Mouse (Mus musculus): ENCODE results near the gene Olfr1105.

The Olfr1105 gene

DNA sequence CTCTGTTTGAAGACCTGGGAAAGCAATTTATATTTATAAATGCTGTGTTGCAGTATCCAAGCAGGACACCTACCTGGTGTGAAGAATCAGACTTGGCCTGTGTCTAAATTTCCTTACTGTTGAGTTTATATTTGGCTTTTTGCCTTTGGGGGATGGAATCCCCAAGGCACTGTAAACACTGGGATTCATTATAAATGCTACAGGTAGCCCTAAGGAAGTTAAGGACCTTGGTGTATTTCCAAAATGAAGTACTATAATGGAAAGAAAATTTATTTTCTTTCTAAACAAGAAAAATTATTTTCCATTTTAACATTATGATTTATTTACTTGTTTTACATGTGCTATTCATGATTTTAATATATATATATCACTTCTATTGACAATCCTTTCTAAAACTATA, at the start of gene Olfr1105:
Gene Olfr1105 (minus strand): TSS at position 101 of the 400 bp plus-strand sequence.
- DNase-seq (ENCODE audit: low read depth), result no peak

DNA sequence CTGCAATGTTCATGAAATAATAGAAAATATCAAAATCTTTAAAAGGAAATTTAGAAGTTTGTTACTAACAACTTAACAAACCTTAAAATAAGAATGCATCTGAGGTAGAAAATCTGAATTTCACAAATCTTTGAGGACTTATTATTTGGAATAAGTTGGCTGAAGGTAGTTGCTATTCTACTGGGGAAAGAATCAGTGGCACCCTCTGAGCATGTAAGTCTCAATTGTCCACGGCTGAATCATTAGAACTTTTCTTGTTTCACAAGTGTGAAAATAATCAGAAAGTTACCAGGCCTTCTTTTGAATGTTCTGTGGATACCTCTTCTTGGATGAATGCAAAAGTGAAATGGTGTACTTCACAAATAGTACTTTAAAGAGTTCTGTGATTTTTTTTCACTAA, 39.4 kb upstream of the Olfr1105 start, which contains the start of gene Olfr1107:
Gene Olfr1107 (minus strand): TSS at position 101 of the 400 bp plus-strand sequence.
- no peak for DNase-seq (ENCODE audit: low read depth)

DNA sequence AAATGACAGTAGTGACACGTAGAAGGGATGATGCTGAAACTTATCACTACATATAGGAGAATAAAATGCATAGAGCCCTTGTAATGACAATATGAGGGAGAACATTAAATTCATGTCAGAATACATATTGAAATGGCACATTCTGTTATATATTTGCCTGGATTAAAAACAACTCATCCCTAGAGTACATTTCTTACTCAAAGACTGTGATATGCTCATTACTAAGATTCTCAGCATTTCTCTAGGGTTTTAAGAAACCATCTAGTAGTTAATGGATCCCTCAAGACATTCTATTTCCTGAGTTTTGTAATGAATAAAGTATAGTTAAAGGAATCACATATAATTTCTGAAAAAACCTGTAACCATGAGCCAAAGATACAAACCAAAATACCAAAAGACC, 15.8 kb upstream of the Olfr1105 start, which contains the start of gene Olfr1106:
Gene Olfr1106 (minus strand): TSS at position 101 of the 400 bp plus-strand sequence.
- no peak for DNase-seq (ENCODE audit: low read depth)

DNA sequence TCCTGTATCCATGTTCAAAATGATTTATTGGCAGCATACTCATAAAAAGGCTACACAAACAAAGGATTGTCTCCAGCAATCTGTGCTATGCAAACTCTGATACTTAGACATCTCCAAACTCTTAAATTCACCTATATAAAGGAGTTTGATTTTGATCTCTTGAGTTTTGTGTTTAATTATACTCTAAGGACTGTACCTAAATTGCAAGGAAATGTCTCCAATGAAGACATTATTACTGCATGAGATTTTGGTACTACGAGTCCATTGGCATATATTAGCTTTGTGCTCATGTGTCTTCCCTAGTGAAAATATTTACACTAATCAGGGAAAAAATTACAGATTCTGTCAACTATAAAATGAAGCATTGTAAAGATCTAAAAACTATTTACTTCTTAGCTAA, 9.4 kb downstream of the Olfr1105 start, which contains the start of gene Olfr1104:
Gene Olfr1104 (minus strand): TSS at position 101 of the 400 bp plus-strand sequence.
- no peak for DNase-seq (ENCODE audit: low read depth)

DNA sequence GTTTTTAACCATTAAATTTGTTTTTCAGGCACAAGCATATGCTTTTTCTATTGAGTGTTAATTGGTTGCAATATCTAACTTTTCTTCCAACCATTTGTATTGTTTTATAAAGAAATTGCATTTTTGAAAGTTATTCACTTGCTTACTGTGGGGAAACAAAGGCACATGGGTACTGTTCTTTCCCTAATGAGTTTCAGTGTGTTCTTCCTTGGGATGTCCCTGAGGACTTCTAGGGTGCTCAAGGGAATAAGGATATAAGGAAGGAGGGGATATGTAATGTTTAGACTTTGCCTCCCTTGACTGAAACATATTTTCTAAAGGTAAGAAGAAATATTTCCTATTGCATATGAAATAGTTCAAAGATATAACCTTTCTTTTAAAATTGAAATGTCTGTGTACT, 38.2 kb downstream of the Olfr1105 start, which contains the start of gene Olfr1102:
Gene Olfr1102 (plus strand): TSS at position 301 of the 400 bp plus-strand sequence.
- no peak for DNase-seq (ENCODE audit: low read depth)

DNA sequence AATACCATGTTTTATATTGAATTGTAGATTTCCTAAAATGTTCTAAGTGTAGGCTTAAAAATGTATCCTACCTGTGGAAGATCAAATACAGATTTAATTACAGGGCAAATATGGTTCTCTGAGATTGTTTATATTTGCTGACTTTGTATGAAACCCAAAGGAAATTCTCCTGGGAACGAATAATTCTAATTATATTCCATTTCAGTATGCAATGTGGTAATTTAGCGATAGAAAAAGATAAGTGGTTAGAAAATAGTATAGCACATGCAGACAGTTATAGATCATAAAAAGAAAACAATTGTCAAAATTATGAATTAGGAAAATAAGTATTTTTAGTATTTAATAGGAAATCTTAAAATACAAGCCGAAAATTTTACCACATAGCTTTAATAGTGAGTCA, 45.2 kb downstream of the Olfr1105 start, which contains the start of gene Olfr1101:
Gene Olfr1101 (minus strand): TSS at position 101 of the 400 bp plus-strand sequence.
- DNase-seq (ENCODE audit: low read depth), result no peak
